Mouse (Mus musculus) thymus, adult 2 months (tissue): ENCODE measurements at regions not wholly inside any gene's neighbourhood (a gene's known extent, or its start where the extent isn't known, plus 50 kb on each side); places are given as distances from the start of the nearest gene placed in this dataset.
"Not testable (repeated sequence)": the region's sequence is repeated elsewhere in the genome, so short reads cannot be mapped to it uniquely, and the experiment has no call there.

Source experiments
- CTCF ChIP-seq: fragments of 200-500 bp; IDR thresholded peaks from 2 replicates; pipeline ENCODE4 v1.5.1; 2012; ENCODE audit warnings: mild to moderate bottlenecking, control low read depth, low read length, moderate library complexity, borderline replicate concordance; ENCODE audit not compliant: control insufficient read depth, poor library complexity, insufficient read depth; ENCODE audit errors: extremely low read depth
- POLR2A ChIP-seq: fragments of 200-500 bp; IDR thresholded peaks from 2 replicates; pipeline ENCODE4 v1.6.1; 2012; ENCODE audit warnings: mild to moderate bottlenecking, low read length, control low read depth, moderate library complexity; ENCODE audit not compliant: control insufficient read depth, poor library complexity, insufficient read depth; ENCODE audit errors: extremely low read depth

DNA sequence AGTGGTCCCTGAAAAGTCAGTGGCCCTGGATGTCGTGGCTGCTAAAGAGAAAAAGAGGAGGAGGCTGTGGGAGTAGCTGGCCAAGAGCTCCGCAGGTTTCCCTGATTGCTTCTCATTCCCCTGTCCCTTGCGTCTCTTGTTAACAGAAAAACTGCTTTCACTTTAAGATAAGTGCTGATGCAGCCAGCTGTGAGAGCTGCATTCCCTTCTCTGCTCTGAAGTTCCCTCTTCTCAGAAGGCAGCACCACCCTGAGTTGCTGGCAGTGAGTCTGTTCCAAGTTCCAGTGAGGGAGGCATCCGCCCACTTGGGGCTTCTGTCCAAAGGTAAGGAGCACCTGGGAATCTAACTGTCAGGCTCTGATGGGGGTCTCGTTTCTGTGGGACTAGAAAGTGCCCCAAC is 63.5 kb downstream of the Olfr693 start:
- TF ChIP-seq CTCF, POLR2A: not testable (repeated sequence)
